Mouse (Mus musculus) ES-Bruce4 (cell line): ENCODE data around the gene Fcrls.

Experiments
- CTCF ChIP-seq: IDR thresholded peaks from one replicate; pipeline ENCODE4 v1.8.1; 2011; ENCODE audit warnings: low read depth, low read length
- EP300 ChIP-seq: IDR thresholded peaks from 2 replicates; pipeline ENCODE4 v1.6.1; 2011; ENCODE audit warnings: low read depth, low read length; ENCODE audit not compliant: insufficient read depth
- POLR2A ChIP-seq: IDR thresholded peaks from one replicate; pipeline ENCODE4 v1.8.1; 2011; ENCODE audit warnings: low read length; ENCODE audit not compliant: insufficient read depth

DNA sequence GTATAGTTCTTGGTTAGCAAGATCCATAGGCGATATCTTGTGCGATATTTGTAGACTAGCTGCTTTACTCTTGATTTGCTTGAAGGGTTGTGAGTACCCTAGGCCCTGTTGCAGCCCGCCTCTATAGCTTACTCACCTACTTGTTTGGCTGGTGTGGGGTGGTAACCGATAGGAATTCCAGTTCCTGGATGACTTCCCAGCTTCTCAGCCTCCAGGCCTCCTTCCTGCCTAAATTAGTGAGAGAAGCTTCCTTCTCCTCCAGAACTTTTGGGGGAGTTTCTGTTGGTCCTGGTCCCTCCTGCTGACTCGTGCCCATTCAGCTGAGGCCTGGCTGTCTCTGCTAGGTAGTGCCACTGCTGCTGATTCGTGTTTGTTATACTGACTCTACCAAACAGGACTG is 14.0 kb downstream of the Fcrls start:
- TF ChIP-seq CTCF (no peak), POLR2A (no peak), EP300 (no peak)
